Mouse (Mus musculus) hindbrain, postnatal 0 days (tissue): Measurements from ENCODE around the gene Npy4r. TPM values are rescaled to one million over a fixed set of nuclear protein-coding genes. Genes with fewer than 3 reads are reported as not detected.

Source experiments
- ATAC-seq: fragments of 200-750 bp; cut with Nextera tagmentation; 2 replicates; pipeline ENCODE4 v1.8.0; 2017; ENCODE audit warnings: mild to moderate bottlenecking, moderate TSS enrichment, moderate library complexity
- DNase-seq: peaks from one replicate; pipeline ENCODE4 v3.0.0-alpha.2; 2015; ENCODE audit warnings: low spot score
- H3K27ac ChIP-seq: fragments of 300-500 bp; sonication (generic); 2 replicates; pipeline ENCODE4 v1.5.1; 2014; ENCODE audit warnings: mild to moderate bottlenecking
- H3K27me3 ChIP-seq: fragments of 300-500 bp; sonication (generic); 2 replicates; pipeline ENCODE4 v1.6.1; 2014; ENCODE audit warnings: low read length, mixed read lengths; ENCODE audit not compliant: insufficient read depth
- H3K36me3 ChIP-seq: fragments of 300-500 bp; sonication (generic); 2 replicates; pipeline ENCODE4 v1.6.1; 2014; ENCODE audit warnings: low read length, mixed read lengths; ENCODE audit not compliant: insufficient read depth
- H3K4me1 ChIP-seq: fragments of 300-500 bp; sonication (generic); 2 replicates; pipeline ENCODE4 v1.6.1; 2014; ENCODE audit warnings: antibody characterized with exemption, low read length, mixed read lengths; ENCODE audit not compliant: insufficient read depth
- H3K4me2 ChIP-seq: fragments of 300-500 bp; sonication (generic); 2 replicates; pipeline ENCODE4 v1.6.1; 2014; ENCODE audit warnings: low read depth, mild to moderate bottlenecking, low read length, moderate library complexity, mixed read lengths
- H3K4me3 ChIP-seq: fragments of 300-500 bp; sonication (generic); 2 replicates; pipeline ENCODE4 v1.5.1; 2014; ENCODE audit warnings: low read length
- H3K9ac ChIP-seq: fragments of 300-500 bp; sonication (generic); replicated peaks from 2 replicates; pipeline ENCODE4 v1.6.1; 2014; ENCODE audit warnings: mild to moderate bottlenecking, low read length, moderate library complexity, mixed read lengths
- H3K9me3 ChIP-seq: fragments of 300-500 bp; sonication (generic); 2 replicates; pipeline ENCODE4 v1.6.1; 2016; ENCODE audit warnings: low read length, mixed read lengths
- CTCF ChIP-seq: IDR thresholded peaks from 2 replicates; pipeline ENCODE4 v1.5.1; 2016; ENCODE audit warnings: antibody characterized with exemption, control low read depth, low read depth
- WGBS: fragments of 180-500 bp; shearing (Covaris S2); extraction: QIAGEN DNeasy Blood & Tissue Kit; methylation state at CpG from one replicate; pipeline ENCODE4 v1.1.7; 2014; 5-methylcytosine and 5-hydroxymethylcytosine counted together
- polyA plus RNA-seq: library from polyadenylated mRNA; unstranded; fragments of >200 nt; fragmentation: Nextera tagmentation; extraction: Ambion mirVana; gene quantifications from 2 replicates; pipeline ENCODE4 v1.2.1, GENCODE M21; 2015
- total RNA-seq: library from RNA; depleted of rRNA; stranded (reverse); fragments of >200 nt; gene quantifications from 2 replicates; pipeline ENCODE4 v1.2.3, GENCODE M21; 2014

Gene Npy4r
- total and polyA plus RNA-seq, 2 experiments from 2014 or later, result 0.21 to 0.24 TPM

- no peaks in the 10 kb centered on the region for H3K4me1 ChIP-seq
- no peaks in the 10 kb centered on the region for H3K9me3 ChIP-seq
- H3K36me3 ChIP-seq, result no peaks in the 10 kb centered on the region; the same call in 1 of the 2 replicates
- no peak for TF ChIP-seq CTCF
- no peak overlapping the region for H3K4me2 ChIP-seq
- 77% methylated on average over 7 of the region's 7 CpGs for WGBS
- H3K27ac ChIP-seq, result no peak overlapping the region
- ATAC-seq, result no peak
- H3K4me3 ChIP-seq, result no peak overlapping the region
- H3K27me3 ChIP-seq, result no peaks in the 10 kb centered on the region
- no peak for DNase-seq
- H3K9ac ChIP-seq, result no peak overlapping the region
These were observed 38.1 kb upstream of the Npy4r start for GRCm38 (mm10) chr14:34190361-34190760.

DNA sequence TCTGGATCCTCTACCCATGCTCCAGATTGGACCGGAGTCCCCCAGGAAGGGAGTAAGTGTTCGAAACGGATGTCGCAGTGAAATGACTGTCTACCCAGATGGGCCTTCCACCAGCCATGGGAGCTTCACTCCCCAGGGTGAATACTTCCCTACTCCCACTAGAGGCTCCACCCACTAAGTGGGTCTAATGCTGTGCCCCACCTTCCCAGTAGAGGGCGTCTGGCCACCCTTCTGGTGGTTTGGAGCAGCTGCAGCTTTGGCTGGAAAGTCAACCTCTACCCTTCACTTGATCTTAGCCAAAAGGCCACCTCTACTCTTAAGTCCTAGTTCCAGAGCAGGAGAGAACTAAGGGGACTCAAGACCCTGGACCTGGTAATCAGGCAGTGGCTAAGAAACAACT lies 36.3 kb upstream of the Npy4r start:
- Histone ChIP-seq H3K4me2 (no peak overlapping the region), H3K27ac (no peak overlapping the region), H3K36me3 (no peaks in the 10 kb centered on the region; the same call in 1 of the 2 replicates), H3K9ac (no peak overlapping the region), H3K9me3 (no peaks in the 10 kb centered on the region), H3K4me1 (no peaks in the 10 kb centered on the region), H3K4me3 (no peak overlapping the region), H3K27me3 (no peaks in the 10 kb centered on the region)
- 66% methylated on average over 5 of the region's 5 CpGs for WGBS
- TF ChIP-seq CTCF, result peak; percentile 68
- DNase-seq (peak; percentile 33), ATAC-seq (peak; percentile 13; the same call in 1 of the 2 replicates)

- no peak for ATAC-seq
These were observed 30.8 kb upstream of the Npy4r start for GRCm38 (mm10) chr14:34183101-34183500.

GRCm38 (mm10) chr14:34179351-34179750 lies 27.1 kb upstream of the Npy4r start:
- Histone ChIP-seq H3K4me3 (no peak overlapping the region), H3K36me3 (no peaks in the 10 kb centered on the region), H3K27ac (no peak overlapping the region), H3K4me1 (no peaks in the 10 kb centered on the region), H3K9me3 (no peaks in the 10 kb centered on the region), H3K27me3 (no peaks in the 10 kb centered on the region), H3K4me2 (no peak overlapping the region), H3K9ac (no peak overlapping the region)
- WGBS, result 90% methylated on average over 3 of the region's 3 CpGs
- DNase-seq (no peak), ATAC-seq (no peak)
- no peak for TF ChIP-seq CTCF

More at GRCm38 (mm10) chr14:34183101-34183500, 30.8 kb upstream of the Npy4r start:
- no peak overlapping the region for H3K9ac ChIP-seq
- H3K36me3 ChIP-seq, result no peaks in the 10 kb centered on the region
- no peaks in the 10 kb centered on the region for H3K27me3 ChIP-seq
- no peak for DNase-seq
- H3K9me3 ChIP-seq, result no peaks in the 10 kb centered on the region
- no peak overlapping the region for H3K4me3 ChIP-seq
- 81% methylated on average over 1 of the region's 1 CpGs for WGBS
- H3K4me1 ChIP-seq, result no peaks in the 10 kb centered on the region
- H3K4me2 ChIP-seq, result no peak overlapping the region
- no peak overlapping the region for H3K27ac ChIP-seq
- no peak for TF ChIP-seq CTCF

DNA sequence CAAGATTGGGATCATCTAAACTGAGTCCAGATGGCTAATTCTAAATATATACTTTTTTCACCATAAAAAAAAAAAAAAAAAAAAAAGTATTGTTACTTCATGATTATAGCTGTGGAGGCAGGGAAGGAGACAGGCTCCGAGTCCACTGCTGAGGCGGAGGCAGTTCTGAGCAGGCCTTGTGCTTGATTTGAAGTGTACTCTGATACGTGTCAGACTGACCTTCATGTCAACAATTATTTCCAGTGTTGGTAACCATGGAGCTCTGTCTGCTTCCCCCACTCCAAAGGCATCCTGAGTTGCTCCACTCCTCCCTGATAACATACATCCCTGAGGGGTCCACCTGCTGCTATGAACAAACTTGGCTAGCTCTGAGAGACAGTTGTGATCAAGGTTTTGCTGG lies 18.8 kb upstream of the Npy4r start:
- ATAC-seq, result no peak
- H3K4me1 ChIP-seq, result no peaks in the 10 kb centered on the region
- H3K36me3 ChIP-seq, result no peaks in the 10 kb centered on the region
- TF ChIP-seq CTCF, result no peak
- no peak overlapping the region for H3K27ac ChIP-seq
- no peaks in the 10 kb centered on the region for H3K27me3 ChIP-seq
- no peaks in the 10 kb centered on the region for H3K9me3 ChIP-seq
- DNase-seq, result no peak
- 85% methylated on average over 3 of the region's 3 CpGs for WGBS
- H3K9ac ChIP-seq, result no peak overlapping the region
- no peak overlapping the region for H3K4me2 ChIP-seq
- no peak overlapping the region for H3K4me3 ChIP-seq

DNA sequence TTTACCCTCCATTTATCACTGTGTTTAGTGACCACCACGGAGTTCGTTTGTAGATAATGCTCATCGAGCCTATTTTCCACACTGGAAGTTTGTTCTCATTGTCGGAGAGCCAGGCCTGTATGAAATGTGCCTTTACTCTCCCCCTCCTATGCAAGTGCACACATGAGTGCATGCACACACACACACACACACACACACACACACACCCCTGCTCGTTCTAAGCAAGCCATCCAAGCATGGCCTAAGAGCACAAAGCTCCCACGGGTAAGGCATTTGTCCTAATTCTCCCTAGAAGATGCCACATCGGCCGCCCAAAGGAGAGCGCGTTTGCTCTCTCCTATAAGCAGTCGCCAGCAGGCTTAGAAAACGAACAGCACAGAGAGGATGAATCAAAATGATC lies 3.5 kb upstream of the Npy4r start:
- Histone ChIP-seq H3K4me3 (no peak overlapping the region), H3K36me3 (no peaks in the 10 kb centered on the region), H3K27ac (no peak overlapping the region), H3K4me2 (no peak overlapping the region), H3K4me1 (no peaks in the 10 kb centered on the region), H3K9me3 (no peaks in the 10 kb centered on the region), H3K27me3 (no peaks in the 10 kb centered on the region), H3K9ac (no peak overlapping the region)
- WGBS, result 47% methylated on average over 12 of the region's 12 CpGs
- no peak for TF ChIP-seq CTCF
- ATAC-seq, result no peak
- peak; percentile 8 for DNase-seq

- peak; percentile 86 for DNase-seq
- no peaks in the 10 kb centered on the region for H3K27me3 ChIP-seq
- peak; percentile 88 for TF ChIP-seq CTCF
- H3K36me3 ChIP-seq, result no peaks in the 10 kb centered on the region
- no peak overlapping the region for H3K27ac ChIP-seq
- H3K9me3 ChIP-seq, result no peaks in the 10 kb centered on the region
- H3K4me2 ChIP-seq, result no peak overlapping the region
- H3K4me1 ChIP-seq, result no peaks in the 10 kb centered on the region
- no peak overlapping the region for H3K4me3 ChIP-seq
- H3K9ac ChIP-seq, result no peak overlapping the region
- WGBS, result 54% methylated on average over 9 of the region's 9 CpGs
- ATAC-seq, result peak; percentile 83
These were observed 2.5 kb upstream of the Npy4r start for GRCm38 (mm10) chr14:34154601-34155337.
